Mouse (Mus musculus) cerebellum, postnatal 10 days (tissue): ENCODE measurements around the gene Aff3.
A peak's percentile ranks its signal among the peaks of the same experiment; 100 is the strongest.

Experiments used
- DNase-seq, 2 experiments: peaks; one replicate each; pipeline ENCODE4 v3.0.0; 2021; ENCODE audit warnings: mixed read lengths in 2 of 2

The Aff3 gene

GRCm38 (mm10) chr1:38594766-38595165, 70.0 kb downstream of the Aff3 start:
- DNase-seq = no peak

GRCm38 (mm10) chr1:38591194-38591593, 73.6 kb downstream of the Aff3 start:
- no peak for DNase-seq

- no peak for DNase-seq
Observed at GRCm38 (mm10) chr1:38588741-38589140, 76.0 kb downstream of the Aff3 start.

DNA sequence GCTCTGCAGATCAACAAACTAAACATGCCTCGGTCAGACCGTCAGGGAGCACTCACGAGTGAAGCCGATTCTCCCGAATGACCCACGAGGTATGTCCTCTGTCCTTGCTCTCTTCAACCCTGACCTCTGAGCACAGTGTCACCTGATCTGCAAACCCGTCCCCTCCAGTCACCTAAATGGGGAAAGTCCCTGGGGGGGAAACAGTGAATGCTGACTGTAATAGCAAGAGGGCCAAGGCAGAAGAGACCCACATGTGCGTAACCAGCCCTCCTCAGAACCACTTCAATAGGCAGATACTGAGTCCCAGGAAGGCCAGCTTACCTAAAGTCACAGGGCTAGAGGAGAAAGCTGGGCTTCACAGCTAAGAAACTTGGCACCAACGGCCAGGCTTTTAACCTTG, 82.4 kb downstream of the Aff3 start:
- no peak for DNase-seq

- DNase-seq = no peak
Observed at GRCm38 (mm10) chr1:38580572-38580971, 84.2 kb downstream of the Aff3 start.

- DNase-seq = no peak
Observed at GRCm38 (mm10) chr1:38578339-38578738, 86.4 kb downstream of the Aff3 start.

- no peak for DNase-seq
Observed at GRCm38 (mm10) chr1:38567791-38568190, 97.0 kb downstream of the Aff3 start.

GRCm38 (mm10) chr1:38566101-38566678, 98.6 kb downstream of the Aff3 start:
- DNase-seq = no peak

DNA sequence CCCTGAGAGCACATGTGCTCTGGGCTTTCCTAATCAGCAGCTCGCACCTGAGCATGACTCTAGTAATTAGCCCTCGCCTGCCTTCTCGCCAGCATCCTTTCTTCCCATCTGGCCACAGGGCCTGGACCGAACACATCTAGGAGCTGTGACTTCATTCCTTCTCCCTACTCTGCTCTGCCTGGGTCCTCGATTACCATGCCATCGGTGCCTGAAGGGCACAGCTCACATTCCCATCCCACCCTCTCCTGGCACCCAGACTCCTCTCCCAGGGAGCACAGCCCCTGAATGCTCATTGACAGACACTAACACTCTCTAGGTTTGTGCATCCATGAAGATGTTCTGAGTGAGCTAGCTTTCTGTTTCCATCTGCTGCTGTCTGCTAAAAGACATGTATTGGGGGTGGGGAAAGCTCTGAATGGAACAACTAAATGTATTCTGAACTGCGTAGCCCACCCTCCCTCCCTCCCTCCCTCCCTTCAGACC, 99.4 kb downstream of the Aff3 start:
- peak; percentile 63 to 68 for DNase-seq

DNA sequence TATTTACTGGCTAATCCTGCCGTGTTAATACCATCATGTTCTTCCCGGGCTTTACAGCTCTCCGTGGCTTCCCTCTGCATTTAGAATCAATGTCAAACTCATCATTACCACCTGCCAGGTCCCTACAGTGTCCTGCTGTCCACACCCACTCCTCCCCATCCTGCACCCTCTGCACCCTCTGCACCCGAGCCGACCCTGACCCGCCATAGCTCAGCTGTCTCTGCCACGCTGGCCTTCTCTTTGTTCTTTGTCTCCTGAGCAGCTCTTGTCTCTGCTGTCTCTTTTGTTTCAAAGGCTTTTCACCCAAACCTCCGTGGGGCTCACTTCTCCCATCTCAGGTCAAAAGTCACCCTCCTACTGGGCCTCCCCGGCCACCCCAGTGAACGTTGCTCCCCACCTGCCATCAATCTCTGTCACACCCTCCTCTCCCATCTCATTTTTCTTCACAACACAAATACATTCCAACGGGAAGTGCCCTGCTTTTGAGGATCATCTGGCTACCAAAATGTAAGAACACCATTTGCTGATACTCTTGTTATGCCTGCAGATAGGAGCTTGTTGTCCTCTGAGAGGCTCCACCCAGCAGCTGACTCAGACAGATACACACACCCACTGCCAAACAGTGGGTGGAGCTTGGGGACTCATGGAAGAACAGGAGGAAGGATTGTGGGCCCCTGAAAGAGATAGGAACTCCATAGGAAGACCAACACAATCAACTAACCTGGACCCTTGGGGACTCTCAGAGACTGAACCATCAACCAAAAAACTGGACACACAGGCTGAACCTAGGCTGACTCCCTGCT, 102.2 kb downstream of the Aff3 start:
- no peak for DNase-seq

- no peak for DNase-seq
Observed at GRCm38 (mm10) chr1:38561331-38561730, 103.4 kb downstream of the Aff3 start.

GRCm38 (mm10) chr1:38560666-38561065, 104.1 kb downstream of the Aff3 start:
- DNase-seq = no peak

- no peak for DNase-seq
Observed at GRCm38 (mm10) chr1:38557615-38558014, 107.1 kb downstream of the Aff3 start.

DNA sequence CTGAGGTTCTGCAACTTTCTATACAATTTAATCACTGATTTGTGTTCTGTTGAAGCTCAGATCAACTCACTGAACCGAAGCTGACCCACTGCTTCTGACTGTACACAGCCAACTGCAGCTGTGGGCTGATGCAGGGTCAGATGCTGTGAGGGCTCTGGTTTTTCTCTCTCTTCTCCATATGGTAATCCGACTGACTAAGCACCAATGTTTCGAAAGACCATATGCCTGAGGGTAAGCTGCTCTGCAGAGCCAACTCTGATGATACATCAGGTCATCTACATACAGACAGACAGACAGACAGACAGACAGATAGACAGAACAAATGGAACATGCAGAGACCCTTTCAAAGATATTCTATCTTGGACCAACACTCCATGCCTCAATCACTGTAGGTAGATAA, 110.2 kb downstream of the Aff3 start:
- no peak for DNase-seq

- DNase-seq = peak; percentile 69 to 75
Observed at GRCm38 (mm10) chr1:38553090-38553489, 111.7 kb downstream of the Aff3 start.

- DNase-seq = no peak
Observed at GRCm38 (mm10) chr1:38550579-38550978, 114.2 kb downstream of the Aff3 start.

- DNase-seq = no peak
Observed at GRCm38 (mm10) chr1:38548671-38549661, 115.8 kb downstream of the Aff3 start.

GRCm38 (mm10) chr1:38547685-38548084, 117.1 kb downstream of the Aff3 start:
- DNase-seq = no peak

DNA sequence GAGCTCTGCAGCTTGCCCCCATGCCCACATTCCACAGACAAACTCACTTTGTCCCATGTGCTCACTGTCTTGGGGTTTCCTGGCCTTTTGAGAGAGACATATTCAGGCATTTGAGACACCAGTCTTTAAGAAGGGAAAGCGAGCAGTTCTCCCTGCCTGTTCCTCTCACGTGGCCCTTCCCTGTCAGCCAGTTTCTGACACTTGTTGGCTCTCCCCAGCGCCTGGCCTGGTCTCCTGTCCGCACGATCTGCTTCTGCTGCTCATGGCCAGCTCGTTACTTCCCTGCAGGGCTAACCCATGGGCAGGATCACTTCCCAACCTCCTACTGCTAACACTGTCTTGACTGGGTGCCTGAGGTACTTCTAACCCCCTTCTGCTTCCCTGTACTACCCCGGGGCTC, 118.1 kb downstream of the Aff3 start:
- peak; percentile 54 to 65 for DNase-seq

DNA sequence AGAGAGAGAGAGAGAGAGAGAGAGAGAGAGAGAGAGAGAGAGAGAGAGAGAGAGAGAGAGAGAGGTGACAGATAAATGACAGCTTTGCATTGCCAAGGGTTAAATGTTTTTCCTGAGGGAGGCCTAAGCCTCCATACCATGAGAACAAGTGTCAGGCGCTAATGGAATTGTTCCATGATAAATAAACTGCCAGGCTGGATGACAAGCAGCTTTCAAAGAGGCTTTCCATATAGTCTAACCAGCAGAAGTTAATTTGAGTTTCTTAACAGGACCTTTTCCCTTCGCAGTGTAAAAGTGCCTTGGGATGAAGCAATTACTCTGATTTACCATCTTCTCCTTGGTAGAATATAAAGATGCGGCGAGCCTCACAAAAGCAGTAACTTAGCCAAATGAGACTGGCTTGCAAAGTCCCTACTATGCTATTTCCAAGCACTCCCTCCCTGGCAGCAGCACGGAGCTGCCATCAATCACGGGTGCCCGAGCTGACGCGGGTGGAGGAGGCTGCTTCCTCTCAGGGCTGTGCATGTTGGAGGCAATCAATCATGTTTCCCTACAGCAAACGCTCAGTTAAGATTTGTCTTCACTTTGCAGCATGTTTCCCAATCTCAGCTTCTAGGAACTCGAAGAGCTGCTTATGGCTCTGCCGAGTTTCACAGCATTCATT, 119.3 kb downstream of the Aff3 start:
- no peak for DNase-seq

GRCm38 (mm10) chr1:38544501-38544900, 120.3 kb downstream of the Aff3 start:
- DNase-seq = no peak

DNA sequence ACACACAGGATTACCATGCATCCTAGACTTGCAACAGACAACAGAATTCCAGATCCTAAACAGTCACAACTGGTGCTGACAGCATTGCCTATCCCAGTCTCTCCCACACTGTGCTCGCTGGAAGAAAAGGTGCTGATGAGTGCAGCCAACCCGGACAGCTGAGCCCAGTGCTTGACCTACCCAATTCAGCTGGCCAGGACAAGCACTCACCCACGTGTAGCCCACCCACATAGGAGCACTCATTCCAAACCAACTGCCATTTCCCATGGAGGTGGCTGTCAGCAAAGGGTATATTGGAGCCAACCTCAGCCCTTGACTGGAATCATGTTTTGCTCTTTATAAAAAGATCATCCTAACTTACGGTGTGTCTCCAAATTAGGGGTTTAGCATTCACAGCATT, 123.2 kb downstream of the Aff3 start:
- peak; percentile 66 to 79 for DNase-seq
